Mouse (Mus musculus): ENCODE data around the gene Neurl1a.

Gene Neurl1a

GRCm38 (mm10) chr19:47168223-47168622 lies 10.4 kb upstream of the Neurl1a start:
- DNase-seq (ENCODE audit: low spot score in 2 of 2): no peak

GRCm38 (mm10) chr19:47168793-47169412 lies 9.7 kb upstream of the Neurl1a start:
- peak; percentile 77 to 90 for DNase-seq (ENCODE audit: low spot score in 2 of 2)

- DNase-seq (ENCODE audit: low spot score in 2 of 2): no peak
Measured at GRCm38 (mm10) chr19:47174515-47174914, 4.1 kb upstream of the Neurl1a start.

GRCm38 (mm10) chr19:47175472-47175871 lies 3.1 kb upstream of the Neurl1a start:
- no peak for DNase-seq (ENCODE audit: low spot score in 2 of 2)

GRCm38 (mm10) chr19:47176916-47177505 lies 1.6 kb upstream of the Neurl1a start:
- no peak for DNase-seq (ENCODE audit: low spot score in 2 of 2)

GRCm38 (mm10) chr19:47178001-47178400 lies 619 bp upstream of the Neurl1a start:
- peak in 1 of 2 experiments; percentile 52 for DNase-seq (ENCODE audit: low spot score in 2 of 2)

GRCm38 (mm10) chr19:47179272-47179809 lies 721 bp downstream of the Neurl1a start:
- peak in 1 of 2 experiments; percentile 31 for DNase-seq (ENCODE audit: low spot score in 2 of 2)

GRCm38 (mm10) chr19:47180011-47180410 lies 1.4 kb downstream of the Neurl1a start:
- DNase-seq (ENCODE audit: low spot score in 2 of 2): no peak

GRCm38 (mm10) chr19:47184221-47184620 lies 5.6 kb downstream of the Neurl1a start:
- DNase-seq (ENCODE audit: low spot score in 2 of 2): no peak

- no peak for DNase-seq (ENCODE audit: low spot score in 2 of 2)
Measured at GRCm38 (mm10) chr19:47184736-47185135, 6.1 kb downstream of the Neurl1a start.

- no peak for DNase-seq (ENCODE audit: low spot score in 2 of 2)
Measured at GRCm38 (mm10) chr19:47186514-47187275, 8.1 kb downstream of the Neurl1a start.

GRCm38 (mm10) chr19:47188515-47189128 lies 10.0 kb downstream of the Neurl1a start:
- peak in 1 of 2 experiments; percentile 66 for DNase-seq (ENCODE audit: low spot score in 2 of 2)

- no peak for DNase-seq (ENCODE audit: low spot score in 2 of 2)
Measured at GRCm38 (mm10) chr19:47192158-47192557, 13.5 kb downstream of the Neurl1a start.

- no peak for DNase-seq (ENCODE audit: low spot score in 2 of 2)
Measured at GRCm38 (mm10) chr19:47198671-47199350, 20.2 kb downstream of the Neurl1a start.

GRCm38 (mm10) chr19:47201972-47202371 lies 23.4 kb downstream of the Neurl1a start:
- no peak for DNase-seq (ENCODE audit: low spot score in 2 of 2)

GRCm38 (mm10) chr19:47202429-47202828 lies 23.8 kb downstream of the Neurl1a start:
- DNase-seq (ENCODE audit: low spot score in 2 of 2): no peak

GRCm38 (mm10) chr19:47203042-47203441 lies 24.4 kb downstream of the Neurl1a start:
- no peak for DNase-seq (ENCODE audit: low spot score in 2 of 2)

- DNase-seq (ENCODE audit: low spot score in 2 of 2): no peak
Measured at GRCm38 (mm10) chr19:47204653-47205052, 26.0 kb downstream of the Neurl1a start.

GRCm38 (mm10) chr19:47206126-47206525 lies 27.5 kb downstream of the Neurl1a start:
- no peak for DNase-seq (ENCODE audit: low spot score in 2 of 2)

- no peak for DNase-seq (ENCODE audit: low spot score in 2 of 2)
Measured at GRCm38 (mm10) chr19:47210432-47210831, 31.8 kb downstream of the Neurl1a start.

- peak in 1 of 2 experiments; percentile 37 for DNase-seq (ENCODE audit: low spot score in 2 of 2)
Measured at GRCm38 (mm10) chr19:47211609-47212312, 33.1 kb downstream of the Neurl1a start.
